Mouse (Mus musculus): ENCODE results near the gene Il9r. TPM values are rescaled to one million over a fixed set of nuclear protein-coding genes. Genes with fewer than 3 reads are reported as not detected.
"Not testable (repeated sequence)": the region's sequence is repeated elsewhere in the genome, so short reads cannot be mapped to it uniquely, and the experiment has no call there.

Gene Il9r
- polyA plus RNA-seq, 1 experiment from 2014 or later = not detected

DNA sequence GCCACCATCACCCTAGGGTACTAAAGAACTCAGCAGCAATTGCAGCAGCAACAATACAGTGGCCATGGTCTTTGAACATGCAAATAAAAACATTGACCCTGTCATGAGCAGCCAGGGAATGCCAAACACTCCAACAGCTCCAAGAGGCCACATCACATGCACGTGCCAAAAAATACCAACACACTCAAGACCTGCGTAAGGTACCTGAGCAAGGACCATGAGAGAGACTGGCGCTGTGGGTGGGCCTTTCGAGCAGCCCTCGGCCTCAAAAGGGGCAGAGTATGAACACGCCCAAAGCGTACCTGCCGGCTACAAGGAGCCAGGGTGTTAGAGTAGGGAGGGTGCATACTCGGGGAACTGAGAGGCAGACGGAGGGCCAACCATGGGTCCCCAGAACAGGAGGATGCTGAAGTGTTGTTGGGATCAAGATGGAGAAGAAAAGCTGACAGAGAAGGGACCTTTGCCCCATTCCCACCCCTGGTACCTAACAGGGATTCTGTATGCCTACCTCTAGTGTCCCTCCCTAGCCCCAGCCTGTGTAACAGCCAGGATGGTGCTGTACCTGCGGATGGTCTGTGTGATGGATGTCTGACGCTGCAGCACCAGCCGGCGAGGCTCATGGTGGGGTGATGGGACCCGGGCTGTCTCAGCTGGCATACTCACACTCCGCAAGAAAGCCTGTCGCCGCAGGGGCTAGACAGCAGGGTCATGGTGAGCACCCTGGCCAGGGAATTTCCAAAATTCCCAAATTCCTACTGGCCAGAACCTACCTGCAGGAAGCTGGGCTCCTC is 15.5 kb upstream of the Il9r start:
- 92% methylated on average over 18 of the region's 18 CpGs for WGBS
- no peak overlapping the region for H3K9ac ChIP-seq
- peaks cover 7% of the 10 kb centered on the region for H3K27me3 ChIP-seq
- H3K4me3 ChIP-seq = no peak overlapping the region
- no peak overlapping the region for H3K27ac ChIP-seq
- H3K36me3 ChIP-seq (ENCODE audit: poor library complexity, severe bottlenecking) = peaks cover under 1% of the 10 kb centered on the region; the same call in 1 of the 2 replicates
- ATAC-seq = no peak
- no peaks in the 10 kb centered on the region for H3K9me3 ChIP-seq (replicated peaks)
- no peak overlapping the region for H3K4me2 ChIP-seq
- peaks cover 8% of the 10 kb centered on the region for H3K4me1 ChIP-seq

DNA sequence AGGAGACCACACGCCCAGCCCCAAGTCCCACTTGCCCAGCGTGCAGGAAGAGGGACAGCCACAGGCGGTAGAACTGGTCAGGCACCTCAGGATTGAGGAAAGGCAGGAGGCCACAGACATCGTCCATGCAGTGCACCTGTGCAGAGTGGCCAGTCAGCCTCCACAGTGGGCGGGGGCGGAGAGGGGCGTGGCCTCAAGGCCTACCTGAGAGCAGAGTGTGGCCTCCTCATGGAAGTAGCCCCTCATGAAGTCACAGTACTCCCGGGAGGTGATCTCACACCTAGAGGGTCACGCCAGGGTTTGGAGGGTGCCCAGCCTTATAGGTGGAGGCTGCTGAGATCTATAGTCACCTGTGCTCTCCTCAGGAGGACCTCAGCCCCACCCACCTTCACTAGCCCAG is 10.5 kb upstream of the Il9r start:
- H3K36me3 ChIP-seq (ENCODE audit: poor library complexity, severe bottlenecking) = peaks cover 35% of the 10 kb centered on the region
- H3K4me3 ChIP-seq = no peak overlapping the region
- H3K27ac ChIP-seq = no peak overlapping the region
- no peak for ATAC-seq
- H3K9ac ChIP-seq = no peak overlapping the region
- WGBS = 92% methylated on average over 9 of the region's 9 CpGs
- no peaks in the 10 kb centered on the region for H3K9me3 ChIP-seq (replicated peaks)
- no peaks in the 10 kb centered on the region for H3K27me3 ChIP-seq
- no peak overlapping the region for H3K4me2 ChIP-seq
- peaks cover 10% of the 10 kb centered on the region for H3K4me1 ChIP-seq

DNA sequence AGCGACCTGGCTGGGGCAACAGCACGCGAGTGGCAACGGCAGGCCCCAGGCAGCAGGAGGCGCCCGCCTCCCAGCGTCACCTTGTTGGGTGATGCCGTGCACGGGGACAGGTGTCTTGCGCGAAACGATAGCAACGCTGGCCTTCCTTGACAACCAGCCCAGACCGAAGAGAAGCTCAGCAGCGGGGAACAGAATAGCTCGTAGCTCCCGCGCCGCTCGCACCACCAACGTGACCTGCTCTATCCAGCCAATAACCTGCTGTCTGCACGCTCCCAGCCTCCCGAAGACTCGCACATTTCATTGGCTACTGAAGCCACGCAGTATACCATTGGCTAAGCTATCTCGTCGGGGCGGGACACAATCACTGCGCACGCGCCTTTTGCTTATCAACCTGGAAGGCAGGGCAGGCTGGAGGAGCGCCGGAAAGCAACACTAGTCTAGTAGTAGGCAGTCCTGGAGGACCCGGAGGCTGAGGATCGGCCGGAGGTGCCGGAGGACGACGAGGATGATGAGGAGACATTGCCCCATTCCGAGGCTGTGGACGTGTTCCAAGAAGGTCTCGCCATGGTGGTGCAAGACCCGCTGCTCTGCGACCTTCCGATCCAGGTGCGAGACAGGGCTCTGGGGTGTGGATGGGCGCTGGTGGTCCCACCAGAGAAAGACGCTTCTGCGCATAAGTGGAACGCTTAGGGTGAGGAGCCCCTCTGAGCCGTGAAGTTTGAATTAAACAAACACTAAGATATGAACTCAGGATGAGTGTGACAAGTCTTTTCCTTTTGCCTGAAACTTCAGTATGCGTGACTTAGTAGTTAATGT is 5.2 kb upstream of the Il9r start, which contains the start of gene Snrnp25:
Gene Snrnp25, plus strand, starts transcription at position 358 of the 816 bp plus-strand sequence.
- WGBS = under 1% methylated on average over 52 of the region's 52 CpGs

DNA sequence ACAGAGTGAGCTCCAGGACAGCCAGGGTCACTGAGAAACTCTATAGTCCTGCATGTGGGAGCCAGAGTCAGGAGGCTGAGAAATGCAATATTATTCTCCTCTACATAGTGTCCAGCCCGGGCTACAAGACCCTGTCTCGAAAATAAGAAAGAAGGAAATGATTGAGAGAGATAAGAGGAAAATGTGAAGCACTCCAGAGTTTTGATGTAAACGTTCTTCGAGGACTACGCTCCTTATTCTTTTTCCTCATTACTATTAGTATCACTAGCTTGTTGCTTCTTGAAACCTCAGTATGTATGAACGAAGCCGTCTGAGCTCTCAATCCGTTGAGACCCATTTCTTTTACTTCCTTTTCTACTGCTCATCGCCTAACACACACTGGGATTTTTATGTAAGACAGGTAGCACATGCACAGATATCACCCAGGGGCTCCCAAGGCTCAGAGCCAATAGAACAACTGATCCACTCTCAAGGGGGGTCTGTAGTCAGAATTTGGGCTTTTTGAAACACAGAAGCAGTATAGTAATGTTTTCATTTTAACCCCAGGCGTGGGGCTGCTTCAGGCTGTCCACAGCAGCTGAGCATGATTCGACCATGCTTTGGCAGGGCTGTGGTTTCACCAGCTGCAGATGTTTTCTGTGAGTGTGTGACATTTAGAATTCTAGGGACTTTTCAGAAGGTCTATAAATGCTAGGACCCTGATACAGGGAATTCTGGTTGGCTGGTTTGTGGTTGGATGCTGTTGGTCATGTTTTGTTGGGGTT is 2.0 kb upstream of the Il9r start:
- no peak for ATAC-seq
- 84% methylated on average over 11 of the region's 11 CpGs for WGBS
- no peak overlapping the region for H3K4me2 ChIP-seq
- no peak overlapping the region for H3K4me3 ChIP-seq
- H3K4me1 ChIP-seq = peaks cover 17% of the 10 kb centered on the region
- H3K27me3 ChIP-seq = 0 out of 2 replicates have a peak, but pooled peaks cover 7% of the 10 kb centered on the region
- no peak overlapping the region for H3K27ac ChIP-seq
- H3K36me3 ChIP-seq (ENCODE audit: poor library complexity, severe bottlenecking) = no peaks in the 10 kb centered on the region
- no peak overlapping the region for H3K9ac ChIP-seq
- no peaks in the 10 kb centered on the region for H3K9me3 ChIP-seq (replicated peaks)

More for the DNA sequence above, 5.2 kb upstream of the Il9r start, which contains the start of gene Snrnp25:
- peak within 1 kb of the TSS; percentile 73 for H3K9ac ChIP-seq
- H3K27me3 ChIP-seq = 0 out of 2 replicates have a peak, but pooled peaks cover 7% of the 10 kb centered on the region
- peak within 1 kb of the TSS; percentile 61 for H3K4me3 ChIP-seq
- no peaks in the 10 kb centered on the region for H3K9me3 ChIP-seq (replicated peaks)
- H3K27ac ChIP-seq = peak within 1 kb of the TSS; percentile 41
- peak; percentile 100 for ATAC-seq
- peaks cover 32% of the 10 kb centered on the region for H3K36me3 ChIP-seq (ENCODE audit: poor library complexity, severe bottlenecking)
- peak within 1 kb of the TSS; percentile 80 for H3K4me2 ChIP-seq
- peaks cover 17% of the 10 kb centered on the region for H3K4me1 ChIP-seq

DNA sequence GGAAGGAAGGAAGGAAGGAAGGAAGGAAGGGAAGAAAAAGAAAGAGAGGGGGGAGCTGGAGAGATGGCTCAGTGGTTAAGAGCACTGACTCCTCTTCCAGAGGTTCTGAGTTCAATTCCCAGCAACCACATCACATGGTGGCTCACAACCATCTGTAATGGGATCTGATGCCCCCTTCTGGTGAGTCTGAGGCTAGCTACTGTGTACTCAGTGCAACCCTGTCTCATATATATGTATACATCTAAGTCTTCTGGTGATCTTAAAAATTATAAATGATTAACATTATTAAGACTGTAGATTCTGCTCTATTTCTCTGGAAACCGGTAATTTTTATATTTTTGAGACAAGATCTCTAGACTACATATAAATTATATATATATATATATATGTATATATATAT is 913 bp upstream of the Il9r start:
- H3K27ac ChIP-seq; H3K9me3 ChIP-seq (replicated peaks); ATAC-seq; H3K9ac ChIP-seq; H3K4me3 ChIP-seq; H3K36me3 ChIP-seq (ENCODE audit: poor library complexity, severe bottlenecking); H3K4me2 ChIP-seq; H3K27me3 ChIP-seq: not testable (repeated sequence)
- peaks cover 11% of the 10 kb centered on the region for H3K4me1 ChIP-seq
- WGBS = 78% methylated on average over 1 of the region's 1 CpGs

DNA sequence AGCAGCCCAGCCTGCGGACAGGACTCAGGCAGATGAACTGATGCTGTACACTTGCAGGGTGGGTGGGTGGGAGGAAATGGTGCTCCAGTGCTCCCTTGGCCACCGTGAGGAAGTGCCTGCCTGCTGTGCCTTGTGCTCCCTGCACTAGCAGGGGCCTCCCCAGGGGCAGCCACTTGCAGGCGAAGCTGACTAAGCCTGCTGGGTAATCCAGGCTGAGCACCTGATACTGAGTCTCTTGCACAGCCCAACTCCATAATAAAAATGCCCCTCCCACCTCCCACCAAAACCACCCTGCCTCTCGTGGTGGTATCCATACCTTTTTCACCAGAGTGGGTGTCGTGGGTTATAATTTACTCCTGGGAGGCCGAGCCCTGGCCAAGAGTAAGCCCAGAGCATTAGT is 849 bp downstream of the Il9r start:
- no peak for ATAC-seq
- Histone ChIP-seq H3K4me3 (no peak overlapping the region), H3K36me3 (ENCODE audit: poor library complexity, severe bottlenecking) (no peaks in the 10 kb centered on the region), H3K9me3 (replicated peaks) (no peaks in the 10 kb centered on the region), H3K9ac (no peak overlapping the region), H3K4me2 (no peak overlapping the region), H3K27me3 (0 out of 2 replicates have a peak, but pooled peaks cover 7% of the 10 kb centered on the region), H3K4me1 (no peaks in the 10 kb centered on the region), H3K27ac (no peak overlapping the region)
- WGBS = 37% methylated on average over 6 of the region's 6 CpGs

DNA sequence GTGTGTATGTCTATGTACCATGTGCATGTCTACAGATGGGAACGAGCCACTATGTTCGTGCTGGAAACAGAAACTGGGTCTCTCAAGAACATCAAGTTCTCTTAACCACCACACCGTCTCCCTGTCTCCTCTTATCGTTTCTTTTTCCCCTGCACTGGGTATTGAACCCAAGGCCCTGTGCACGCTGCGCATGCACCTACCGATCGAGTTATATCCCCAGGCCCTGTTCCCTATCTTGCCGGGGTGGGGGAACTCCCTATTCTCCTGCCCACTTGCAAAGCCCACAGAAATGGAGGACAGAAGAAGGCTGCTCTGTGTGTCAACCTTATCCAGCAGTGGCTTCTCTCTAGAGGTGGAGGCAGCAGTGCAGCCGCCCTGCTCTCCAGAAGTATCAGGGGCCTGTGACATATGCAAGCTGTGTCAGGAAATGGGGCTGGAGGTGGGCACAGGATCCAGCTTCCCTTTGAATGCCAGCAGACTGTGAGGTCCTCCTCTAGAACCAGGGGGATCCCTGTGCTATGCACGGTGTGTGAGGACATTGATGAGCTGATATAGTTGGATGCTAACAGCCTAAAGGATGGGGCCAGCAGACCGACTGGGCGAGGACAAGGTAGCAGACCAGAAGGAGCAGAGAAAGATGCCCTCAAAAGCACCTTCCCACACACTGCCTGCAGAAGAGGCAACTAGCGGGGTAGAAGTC is 1.7 kb downstream of the Il9r start:
- 0 out of 2 replicates have a peak, but pooled peaks cover 7% of the 10 kb centered on the region for H3K27me3 ChIP-seq
- no peak overlapping the region for H3K27ac ChIP-seq
- H3K36me3 ChIP-seq (ENCODE audit: poor library complexity, severe bottlenecking) = no peaks in the 10 kb centered on the region
- no peak for ATAC-seq
- H3K9ac ChIP-seq = no peak overlapping the region
- H3K4me3 ChIP-seq = no peak overlapping the region
- no peaks in the 10 kb centered on the region for H3K9me3 ChIP-seq (replicated peaks)
- H3K4me1 ChIP-seq = no peaks in the 10 kb centered on the region
- no peak overlapping the region for H3K4me2 ChIP-seq
- 75% methylated on average over 14 of the region's 14 CpGs for WGBS

DNA sequence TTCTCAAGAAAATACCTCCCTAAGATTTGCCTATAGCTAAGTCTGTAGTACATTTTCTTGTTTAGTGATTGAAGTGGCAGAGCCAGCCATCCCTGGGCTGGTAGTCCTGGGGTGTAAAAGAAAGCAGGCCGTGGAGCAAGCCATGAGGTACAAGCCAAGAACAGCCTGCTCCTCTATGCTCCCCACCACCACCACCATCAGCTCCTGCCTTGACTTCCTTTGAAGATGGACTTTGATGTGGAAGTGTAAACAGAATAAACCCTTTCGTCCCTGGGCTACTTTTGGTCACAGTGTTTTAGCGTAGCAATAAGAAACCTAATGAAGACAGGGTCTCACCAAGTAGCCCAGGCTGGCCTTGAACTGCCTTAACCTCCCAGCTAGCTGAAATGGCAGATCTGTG is 2.3 kb downstream of the Il9r start:
- no peak for ATAC-seq
- no peak overlapping the region for H3K9ac ChIP-seq
- 0 out of 2 replicates have a peak, but pooled peaks cover 6% of the 10 kb centered on the region for H3K27me3 ChIP-seq
- WGBS = 74% methylated on average over 3 of the region's 3 CpGs
- H3K4me3 ChIP-seq = no peak overlapping the region
- no peak overlapping the region for H3K27ac ChIP-seq
- no peaks in the 10 kb centered on the region for H3K9me3 ChIP-seq (replicated peaks)
- no peak overlapping the region for H3K4me2 ChIP-seq
- no peaks in the 10 kb centered on the region for H3K4me1 ChIP-seq
- H3K36me3 ChIP-seq (ENCODE audit: poor library complexity, severe bottlenecking) = no peaks in the 10 kb centered on the region

DNA sequence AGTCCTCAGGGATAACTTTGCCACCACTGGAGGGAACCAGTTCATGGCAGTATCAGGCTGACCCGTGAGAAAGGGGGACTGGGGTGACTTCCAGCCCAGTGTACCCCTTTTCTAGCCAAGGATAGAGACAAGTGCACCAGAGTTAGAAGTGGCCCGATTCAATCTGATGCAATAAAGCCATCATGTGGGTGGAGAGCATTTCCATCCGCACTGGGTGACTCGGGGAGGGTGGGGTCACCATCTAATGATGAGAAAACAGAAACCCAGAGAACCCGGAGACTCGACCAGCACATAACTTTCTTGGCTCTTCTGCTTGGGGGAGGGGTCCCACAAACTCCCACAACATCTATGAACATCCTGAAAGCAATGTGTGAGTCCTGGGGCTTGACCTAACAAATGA is 3.4 kb downstream of the Il9r start:
- H3K27ac ChIP-seq = no peak overlapping the region
- H3K4me3 ChIP-seq = no peak overlapping the region
- H3K4me1 ChIP-seq = no peaks in the 10 kb centered on the region
- no peaks in the 10 kb centered on the region for H3K9me3 ChIP-seq (replicated peaks)
- H3K4me2 ChIP-seq = no peak overlapping the region
- ATAC-seq = no peak
- no peak overlapping the region for H3K9ac ChIP-seq
- 78% methylated on average over 6 of the region's 6 CpGs for WGBS
- no peaks in the 10 kb centered on the region for H3K27me3 ChIP-seq
- no peaks in the 10 kb centered on the region for H3K36me3 ChIP-seq (ENCODE audit: poor library complexity, severe bottlenecking)

DNA sequence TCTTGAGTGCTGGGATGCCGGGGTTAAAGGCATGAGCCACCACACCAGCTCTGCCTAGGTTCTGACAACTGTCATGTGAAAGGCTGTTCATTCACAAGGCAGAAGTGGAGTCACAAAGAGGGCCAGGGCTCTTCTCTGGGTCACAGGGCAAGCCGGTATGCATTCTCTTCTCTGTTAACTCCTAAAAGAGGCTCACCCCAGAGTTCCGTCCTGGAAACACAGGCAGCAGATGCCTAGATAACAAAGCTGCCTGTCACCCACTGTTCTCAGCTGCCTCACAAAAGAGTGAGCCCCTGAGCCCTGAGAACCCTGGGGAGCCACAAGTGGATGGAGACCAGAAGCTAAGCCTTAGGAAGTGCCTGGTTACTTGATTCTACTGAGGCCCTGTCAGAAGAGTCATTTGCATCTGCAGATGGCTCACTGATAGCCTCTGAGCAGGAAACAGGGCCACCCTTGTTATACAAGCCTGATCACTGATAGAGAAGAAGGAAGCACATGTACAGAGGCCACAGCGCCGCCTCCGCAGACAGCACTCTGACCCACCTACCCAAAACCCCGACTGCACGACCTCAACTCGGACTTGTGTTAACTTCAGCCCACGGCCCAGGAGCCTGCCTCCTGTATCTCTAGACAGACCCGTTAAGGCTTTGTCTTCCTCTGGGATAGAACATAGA is 4.1 kb downstream of the Il9r start:
- 22% methylated on average over 11 of the region's 11 CpGs for WGBS
- Histone ChIP-seq H3K4me3 (no peak overlapping the region), H3K27ac (no peak overlapping the region), H3K4me1 (no peaks in the 10 kb centered on the region), H3K4me2 (no peak overlapping the region), H3K9me3 (replicated peaks) (no peaks in the 10 kb centered on the region), H3K9ac (no peak overlapping the region), H3K27me3 (no peaks in the 10 kb centered on the region), H3K36me3 (ENCODE audit: poor library complexity, severe bottlenecking) (no peaks in the 10 kb centered on the region)
- no peak for ATAC-seq

DNA sequence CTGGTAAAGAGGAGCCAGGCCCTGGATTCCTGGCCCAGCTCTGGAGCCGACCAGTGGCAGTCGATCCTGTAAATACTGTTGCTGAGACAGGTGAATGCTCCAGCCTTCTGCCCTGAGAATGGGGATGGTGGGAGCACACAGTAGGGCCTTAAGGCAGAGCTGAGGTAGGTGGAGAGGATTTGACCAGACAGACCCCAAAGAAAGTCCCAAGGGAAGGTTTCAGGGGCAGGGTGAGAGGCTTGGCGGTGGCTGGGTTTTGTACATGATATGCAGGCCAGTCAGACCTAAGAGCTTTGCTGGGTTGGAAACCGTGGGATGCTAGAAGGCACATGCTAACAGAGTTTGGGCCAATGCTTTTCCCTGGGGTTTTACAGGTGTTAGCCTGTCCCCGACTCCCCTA is 5.5 kb downstream of the Il9r start:
- no peaks in the 10 kb centered on the region for H3K36me3 ChIP-seq (ENCODE audit: poor library complexity, severe bottlenecking)
- H3K27ac ChIP-seq = no peak overlapping the region
- no peak overlapping the region for H3K4me2 ChIP-seq
- no peaks in the 10 kb centered on the region for H3K9me3 ChIP-seq (replicated peaks)
- no peak overlapping the region for H3K9ac ChIP-seq
- H3K4me1 ChIP-seq = no peaks in the 10 kb centered on the region
- H3K27me3 ChIP-seq = no peaks in the 10 kb centered on the region
- no peak for ATAC-seq
- no peak overlapping the region for H3K4me3 ChIP-seq
- 85% methylated on average over 5 of the region's 5 CpGs for WGBS
